Mouse (Mus musculus) megakaryocyte, embryonic 14.5 days (primary cell): ENCODE measurements around the gene Mpst.

Experiments used
- FLI1 ChIP-seq: IDR thresholded peaks from 2 replicates; pipeline ENCODE4 v1.6.1; 2012; ENCODE audit warnings: low read length, inconsistent platforms, mixed read lengths
- GATA1 ChIP-seq: IDR thresholded peaks from 3 replicates; pipeline ENCODE4 v1.6.1; 2012; ENCODE audit warnings: mixed read lengths, low read length, inconsistent platforms, borderline replicate concordance

GRCm38 (mm10) chr15:78406293-78406934 lies at the start of gene Mpst:
- no peak for TF ChIP-seq GATA1
- no peak for TF ChIP-seq FLI1
